Mouse (Mus musculus): ENCODE results near the gene Dpy30.

DNA sequence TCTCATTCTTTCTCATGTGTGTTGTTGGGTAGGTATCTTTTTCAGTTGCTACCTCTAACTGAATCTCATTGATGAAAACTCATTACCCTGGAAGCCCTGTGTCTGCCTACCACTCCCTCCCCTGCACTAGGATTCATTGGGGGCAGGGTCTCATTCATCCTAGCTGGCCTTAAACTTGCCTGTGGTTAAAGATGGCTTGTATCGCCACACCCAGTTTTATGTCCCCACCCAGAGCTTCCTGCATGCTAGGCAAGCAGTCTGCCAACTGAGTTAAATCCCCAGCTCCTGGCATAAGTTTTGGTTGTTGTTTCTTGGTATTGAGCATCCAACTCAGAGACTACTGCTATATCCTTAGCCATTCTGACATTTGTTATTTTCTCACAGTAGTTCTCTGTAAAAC, 39.8 kb upstream of the Dpy30 start:
- TF ChIP-seq CTCF (IDR thresholded peaks at IDR 0.05; ENCODE audit: low read depth, low read length): no peak
- TF ChIP-seq POLR2A (IDR thresholded peaks at IDR 0.05; ENCODE audit: borderline replicate concordance, low read depth, low read length): no peak
